Mouse (Mus musculus) cerebellum, adult 18-20 months (tissue): ENCODE measurements around the gene Radil.

Source experiments
- DNase-seq, 2 experiments: peaks; one replicate each; pipeline ENCODE4 v3.0.0; 2021

Radil gene

GRCm38 (mm10) chr5:142537286-142537685 lies 13.6 kb downstream of the Radil start:
- no peak for DNase-seq

GRCm38 (mm10) chr5:142535388-142535787 lies 15.5 kb downstream of the Radil start:
- no peak for DNase-seq

GRCm38 (mm10) chr5:142529915-142530314 lies 21.0 kb downstream of the Radil start, which contains the start of gene Papolb:
TSS of gene Papolb (minus strand) at chr5:142530076.
- no peak for DNase-seq

- DNase-seq, result peak in 1 of 2 experiments; percentile 36
These were observed 26.0 kb downstream of the Radil start for GRCm38 (mm10) chr5:142524711-142525464.

GRCm38 (mm10) chr5:142521195-142521866 lies 29.6 kb downstream of the Radil start:
- no peak for DNase-seq

DNA sequence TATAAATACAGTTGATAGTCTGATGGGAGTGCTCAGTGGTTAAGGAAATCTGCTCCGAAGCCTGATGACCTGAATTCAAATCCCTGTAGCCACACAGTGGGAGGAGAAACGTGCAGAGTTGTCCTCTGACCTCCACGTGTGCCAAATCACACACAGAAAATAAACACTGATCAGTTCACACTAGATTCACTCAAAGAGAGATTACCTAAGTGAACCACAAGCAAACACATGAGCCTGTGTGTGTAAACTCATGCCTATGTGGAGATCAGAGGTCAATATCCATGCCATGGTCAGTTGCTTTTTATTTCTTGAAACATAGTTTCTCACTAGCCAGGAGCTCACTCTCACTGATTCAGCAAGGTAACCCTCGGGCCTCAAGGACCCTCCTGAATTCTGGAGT lies 30.5 kb downstream of the Radil start:
- no peak for DNase-seq

GRCm38 (mm10) chr5:142518973-142519372 lies 31.9 kb downstream of the Radil start:
- no peak for DNase-seq

DNA sequence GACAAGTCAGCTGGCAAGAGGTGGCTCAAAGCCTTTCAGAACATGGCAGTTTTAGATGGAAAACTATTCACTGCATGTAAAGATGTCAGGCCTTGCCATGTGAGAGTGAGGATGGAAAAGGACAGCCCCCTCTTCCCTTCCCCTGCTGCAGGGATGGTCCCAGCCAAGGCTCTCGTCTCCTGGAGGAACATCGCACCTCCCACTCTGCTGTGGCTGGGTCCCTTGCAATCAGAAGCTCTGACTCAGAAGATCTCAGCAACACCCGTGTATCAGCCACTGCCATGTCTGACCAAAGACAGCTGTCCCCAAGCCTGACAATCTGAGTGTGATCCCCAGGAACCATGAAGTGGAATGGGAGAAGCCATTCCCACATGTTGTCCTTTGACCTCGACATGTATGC lies 38.8 kb downstream of the Radil start:
- DNase-seq, result no peak

DNA sequence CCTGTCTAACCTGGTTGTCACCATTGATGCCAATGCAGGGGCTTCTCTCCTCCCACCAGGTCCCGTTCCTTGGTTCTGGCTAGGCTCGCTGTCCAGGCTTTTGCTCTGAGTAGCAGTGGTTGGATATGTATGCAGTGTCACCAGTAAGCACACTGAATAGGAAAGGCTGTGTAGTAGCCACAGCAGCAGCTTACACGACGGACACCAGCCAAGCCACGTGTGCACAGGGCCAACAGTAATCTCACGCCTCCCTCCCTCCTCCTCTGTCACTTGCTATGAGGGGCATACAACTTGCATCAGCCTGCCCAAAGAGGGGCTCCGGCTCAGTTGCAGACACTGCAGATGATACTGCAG lies 40.9 kb downstream of the Radil start:
- DNase-seq, result no peak

DNA sequence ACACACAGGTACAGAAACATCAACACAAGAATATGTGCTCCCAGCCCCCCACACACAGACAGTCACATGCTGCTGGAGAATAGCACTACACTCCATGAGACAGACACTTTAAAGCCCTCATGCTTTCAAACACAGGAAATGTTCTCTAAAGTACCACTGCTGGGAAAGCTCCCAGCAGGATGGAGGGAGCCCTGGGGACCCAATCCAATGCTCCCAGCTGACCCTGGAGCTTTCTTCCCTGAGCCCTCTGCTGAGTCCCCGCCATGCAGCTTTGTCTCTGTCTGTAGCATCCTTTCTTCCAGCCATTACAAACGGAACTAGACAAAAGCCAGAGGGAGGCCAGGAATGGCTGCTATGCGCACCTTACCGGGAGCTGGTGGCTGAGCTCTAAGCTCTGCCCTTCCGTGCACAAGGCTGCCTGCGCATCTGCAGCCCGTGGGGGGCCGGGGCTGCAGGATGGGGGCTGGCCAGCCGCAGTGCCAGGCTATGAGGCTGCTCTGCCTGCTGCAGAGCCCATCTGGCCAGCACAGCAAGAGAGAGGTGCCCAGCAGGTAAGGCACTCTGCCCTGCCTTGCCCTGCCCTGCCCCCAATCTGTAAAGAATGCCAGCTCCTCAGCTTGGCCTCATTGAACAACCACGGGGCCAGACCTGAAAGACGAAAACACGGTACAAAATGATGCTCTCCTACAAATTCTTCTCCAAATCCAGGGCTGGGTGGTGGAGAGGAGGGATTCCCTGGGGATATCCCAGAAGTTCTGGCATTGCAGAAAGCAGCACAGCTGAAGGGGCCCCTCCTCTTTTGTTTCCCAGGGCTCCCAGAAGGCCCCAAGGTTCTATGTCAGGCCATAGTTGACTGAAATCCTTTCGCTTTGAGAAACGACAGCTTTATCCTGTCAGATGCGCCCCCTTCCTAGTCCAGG lies 41.5 kb downstream of the Radil start:
- DNase-seq, result peak; percentile 83 to 84

DNA sequence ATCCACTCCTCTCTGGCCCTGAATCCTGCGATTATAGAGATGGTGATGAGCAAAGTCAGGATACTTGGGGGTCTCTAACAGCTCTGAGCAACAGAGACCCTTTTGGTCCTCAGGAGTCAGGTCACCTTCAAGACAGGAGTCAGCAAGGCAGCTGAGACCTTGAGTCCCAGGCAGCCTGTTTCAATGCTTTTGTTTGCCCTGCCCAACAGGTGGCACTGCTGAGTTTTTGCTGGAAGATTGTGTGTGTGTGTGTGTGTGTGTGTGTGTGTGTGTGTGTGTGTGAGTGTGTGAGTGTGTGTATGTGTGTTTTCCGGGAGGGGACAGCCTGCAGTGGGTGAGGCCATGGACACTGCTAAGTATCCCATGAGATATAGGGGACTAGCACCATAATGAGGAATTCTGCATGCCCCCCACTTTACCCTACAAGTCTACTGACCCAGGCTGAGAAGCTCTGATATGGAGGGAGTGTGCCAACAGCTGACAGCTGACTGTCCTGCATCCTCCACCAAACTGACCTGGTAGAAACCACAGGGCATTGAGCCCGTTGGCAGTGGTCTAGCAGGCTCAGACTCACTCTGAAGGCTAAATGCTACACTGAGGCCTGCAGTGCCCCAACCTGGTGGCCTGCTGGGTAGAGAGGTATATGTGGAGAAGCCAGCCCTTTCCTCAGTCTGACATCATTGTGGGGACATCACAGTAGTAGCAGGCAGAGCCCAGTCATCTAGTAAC lies 45.0 kb downstream of the Radil start:
- no peak for DNase-seq

GRCm38 (mm10) chr5:142504175-142504574 lies 46.7 kb downstream of the Radil start:
- no peak for DNase-seq

DNA sequence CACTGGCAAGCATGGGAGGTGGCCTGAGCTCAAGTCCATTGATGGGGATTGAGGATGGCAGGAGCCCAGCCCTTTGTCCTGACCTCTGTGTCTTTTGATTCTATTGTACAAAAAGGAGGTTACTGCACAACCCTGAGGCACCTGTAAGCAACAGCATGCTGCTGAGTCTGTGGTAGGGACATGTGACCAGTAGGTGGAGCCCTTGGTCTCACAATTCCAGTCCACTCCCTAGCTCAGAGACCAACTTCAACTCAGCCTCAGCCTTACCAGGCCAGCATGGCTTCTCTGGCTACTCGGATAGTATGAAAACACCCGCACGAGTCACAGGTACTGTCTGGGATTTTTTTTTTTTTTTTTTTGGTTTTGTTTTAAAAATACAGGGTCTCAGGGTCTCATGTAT lies 48.5 kb downstream of the Radil start:
- peak; percentile 90 to 91 for DNase-seq

- DNase-seq, result no peak
These were observed 50.0 kb downstream of the Radil start for GRCm38 (mm10) chr5:142500918-142501317.

- DNase-seq, result peak; percentile 55 to 56
These were observed 51.9 kb downstream of the Radil start for GRCm38 (mm10) chr5:142498964-142499363.

DNA sequence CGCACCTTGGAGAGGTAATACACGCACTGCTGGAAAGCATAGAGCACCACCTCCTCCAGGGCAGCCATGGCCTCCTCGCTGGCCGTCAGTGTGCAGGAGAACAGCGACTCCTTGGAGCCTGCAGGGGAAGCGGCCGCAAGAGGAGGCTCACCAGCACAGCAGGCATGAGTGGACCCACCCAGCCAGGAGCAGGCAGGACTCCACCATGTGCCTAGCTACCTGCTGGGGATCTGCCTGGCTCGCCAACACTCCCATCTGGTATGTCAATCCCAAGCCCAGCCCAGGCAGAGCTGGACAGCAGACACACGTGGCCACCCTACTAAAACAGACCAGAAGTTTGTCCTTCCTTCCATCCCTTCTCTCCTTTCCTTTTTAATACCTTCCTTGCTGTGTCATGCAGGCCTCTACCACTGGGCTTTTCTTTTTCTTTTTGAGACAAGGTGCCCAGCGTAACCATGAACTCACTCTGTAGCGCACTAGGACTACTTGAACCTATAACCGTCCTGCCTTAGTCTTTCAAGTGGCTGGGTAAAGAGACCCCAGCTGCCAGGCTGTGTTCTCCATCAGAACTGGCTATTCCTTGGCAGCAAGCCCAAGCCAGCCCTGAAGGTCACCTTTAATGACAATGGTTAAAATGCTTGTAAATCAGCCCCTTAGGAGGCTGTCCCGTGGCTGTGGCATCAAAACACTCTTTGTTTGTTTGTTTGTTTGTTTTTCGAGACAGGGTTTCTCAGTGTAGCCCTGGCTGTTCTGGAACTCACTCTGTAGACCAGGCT lies 55.4 kb downstream of the Radil start:
- peak; percentile 70 to 81 for DNase-seq

- no peak for DNase-seq
These were observed 57.6 kb downstream of the Radil start for GRCm38 (mm10) chr5:142493307-142493706.

DNA sequence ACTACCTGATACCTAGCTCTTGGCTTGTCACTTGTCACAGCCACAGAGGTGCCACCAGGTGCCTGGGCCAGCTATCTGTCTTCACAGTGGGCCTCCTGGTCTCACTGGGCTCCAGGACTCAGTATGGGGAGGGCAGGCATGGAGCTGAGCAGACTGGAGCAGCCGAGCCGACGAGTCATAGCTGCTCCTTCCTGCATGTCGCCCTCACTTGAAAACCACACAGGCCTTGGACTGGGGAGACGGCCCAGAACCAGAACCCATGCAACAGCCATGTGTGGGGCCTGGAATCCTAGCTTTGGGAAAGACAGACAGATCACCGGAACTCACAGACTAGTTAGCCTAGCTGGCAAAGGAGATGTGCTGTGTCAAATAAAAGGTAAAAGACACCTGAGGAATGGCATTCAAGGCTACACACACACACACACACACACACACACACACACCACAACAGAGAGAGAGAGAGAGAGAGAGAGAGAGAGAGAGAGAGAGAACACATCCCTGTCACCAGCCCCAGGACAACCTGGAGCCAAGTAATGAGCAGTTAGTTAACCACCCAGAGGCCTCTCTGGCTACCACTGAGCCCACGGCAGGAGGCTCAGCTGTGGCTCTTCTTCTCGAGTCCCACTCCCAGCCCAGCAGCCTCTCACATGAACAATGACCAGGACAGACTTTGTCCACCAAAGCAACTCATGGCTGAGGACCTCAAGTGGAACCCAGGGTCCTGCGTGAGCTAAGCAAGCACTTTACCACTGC lies 60.8 kb downstream of the Radil start:
- no peak for DNase-seq

DNA sequence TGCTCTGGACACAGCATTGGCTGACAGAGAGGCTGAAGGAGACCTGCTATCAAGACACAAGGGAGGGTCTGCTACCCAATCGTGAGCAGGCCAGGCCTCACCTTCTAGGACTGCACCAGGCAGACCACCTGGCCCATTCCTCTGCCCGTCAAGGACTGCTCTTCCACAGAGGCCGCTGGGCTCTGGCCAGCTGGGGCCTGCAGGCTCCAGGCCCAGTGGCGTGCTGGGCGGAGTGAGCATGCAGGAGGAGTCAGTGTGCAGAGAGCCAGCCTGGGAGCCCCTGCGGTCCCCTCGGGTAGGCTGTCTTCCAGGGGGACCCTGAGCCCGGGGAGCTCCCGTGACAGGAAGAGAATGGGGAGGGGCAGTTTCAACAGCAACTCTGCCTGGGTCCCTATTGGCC lies 64.2 kb downstream of the Radil start:
- no peak for DNase-seq

- no peak for DNase-seq
These were observed 67.3 kb downstream of the Radil start for GRCm38 (mm10) chr5:142483581-142483980.

DNA sequence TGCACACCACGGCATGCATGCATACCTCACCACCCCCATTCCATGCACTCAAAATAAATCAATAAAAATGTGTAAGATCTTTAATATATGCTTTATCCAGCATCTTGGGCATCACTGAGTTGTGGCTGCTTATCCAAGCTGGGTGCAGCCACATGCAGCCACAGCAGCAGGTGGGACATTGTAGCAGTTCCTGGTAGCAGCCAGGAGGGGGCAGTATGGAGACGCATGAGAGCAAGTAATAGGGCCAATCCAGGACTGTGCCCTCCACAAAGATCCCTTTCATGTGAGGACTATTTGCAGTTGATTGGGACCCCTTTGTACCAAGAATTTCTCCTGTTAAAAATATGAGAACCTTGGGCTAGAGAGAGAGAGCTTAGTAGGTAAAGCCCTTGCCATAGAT lies 68.4 kb downstream of the Radil start:
- peak; percentile 57 to 61 for DNase-seq
